Comparison of ENCODE assay signal across 17 mouse cellular contexts in the genomic region with DNA sequence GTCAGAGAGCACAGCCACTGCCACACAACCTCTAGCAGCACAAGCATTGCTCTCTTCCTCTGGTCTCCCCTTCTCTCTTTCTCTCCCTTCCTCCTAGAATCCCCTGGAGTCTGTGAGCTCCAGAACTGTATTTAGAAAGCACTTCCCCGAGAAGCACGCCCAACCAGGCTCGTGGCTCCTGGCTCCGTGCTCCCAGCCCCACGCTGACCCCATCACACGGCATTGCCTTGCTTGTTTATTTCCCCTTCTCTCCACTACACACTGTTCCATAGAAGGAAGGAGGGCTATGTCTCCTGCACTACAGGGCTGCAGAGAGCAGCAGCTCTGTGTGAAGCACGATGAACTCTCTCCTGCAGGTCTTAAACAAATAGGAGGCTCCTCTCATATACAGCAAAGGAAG. TPM values are rescaled to one million over a fixed set of nuclear protein-coding genes. Genes with fewer than 3 reads are reported as not detected.
A peak's percentile ranks its signal among the peaks of the same experiment; 100 is the strongest.
DNase-seq lines count a peak whose midpoint lies in the region; ATAC-seq and TF ChIP-seq lines count a peak whose summit lies in the region.
"Had no signal": no experiment of that assay in that cellular context is flagged by ENCODE, and none has a peak within 500 bp of the region (broad histone marks: within the 10 kb centered on the region; RNA-seq: fewer than 3 reads in every experiment).

No protein-coding gene starts in this region.

- ATAC-seq in kidney, embryonic 14.5 days (ENCODE audit: low FRiP score, low TSS enrichment): no peak
- no peak for ATAC-seq in heart, embryonic 16.5 days (replicated peaks; ENCODE audit: extremely low read depth, insufficient read depth, low FRiP score)
- ATAC-seq: midbrain, embryonic 16.5 days had no signal

- H3K36me3 ChIP-seq in kidney, embryonic 14.5 days (ENCODE audit: control insufficient read depth, insufficient read depth, low read length): peaks cover 10% of the 10 kb centered on the region; the same call in 1 of the 2 replicates
- 0 out of 2 replicates have a peak, but pooled peaks cover 2% of the 10 kb centered on the region for H3K36me3 ChIP-seq in heart, embryonic 16.5 days (ENCODE audit: control insufficient read depth, insufficient read depth)
- 0 out of 2 replicates have a peak, but pooled peaks cover 5% of the 10 kb centered on the region for H3K36me3 ChIP-seq in small intestine, adult 2 months (ENCODE audit: control insufficient read depth, insufficient read depth, low read length)

- H3K27me3 ChIP-seq in kidney, embryonic 14.5 days (ENCODE audit: control insufficient read depth, insufficient read depth, low read length): no peaks in the 10 kb centered on the region
- no peaks in the 10 kb centered on the region for H3K27me3 ChIP-seq in heart, embryonic 16.5 days (ENCODE audit: control insufficient read depth, insufficient read depth, low read length)
- H3K27me3 ChIP-seq in small intestine, adult 2 months (ENCODE audit: control insufficient read depth, insufficient read depth, low read length): no peaks in the 10 kb centered on the region
- H3K27me3 ChIP-seq: hindbrain, embryonic 15.5 days; limb, embryonic 13.5 days; neural tube, embryonic 13.5 days had no signal

- no peak overlapping the region for H3K9ac ChIP-seq in kidney, embryonic 14.5 days (ENCODE audit: low read depth, low read length)
- H3K9ac ChIP-seq in heart, embryonic 16.5 days (ENCODE audit: low read length): peak overlapping the region; percentile 35
- H3K9ac ChIP-seq: hindbrain, embryonic 15.5 days; limb, embryonic 13.5 days; neural tube, embryonic 13.5 days had no signal

- 78% methylated on average over 7 of the region's 7 CpGs for WGBS in kidney, embryonic 14.5 days
- WGBS in heart, embryonic 16.5 days: 44% methylated on average over 7 of the region's 7 CpGs
- 73% methylated on average over 7 of the region's 7 CpGs for WGBS in small intestine, adult 2 months

- no peak for TF ChIP-seq CTCF in small intestine, adult 2 months (IDR thresholded peaks at IDR 0.05; ENCODE audit: extremely low read depth, insufficient read length, insufficient replicate concordance, low read depth, low read length)

- DNase-seq in kidney, postnatal 4 days: peak; percentile 27 to 49
- peak; percentile 47 for DNase-seq in gastrocnemius, postnatal 25 days
- DNase-seq in adrenal gland, postnatal 10 days: no peak
- no peak for DNase-seq in right cerebral cortex, postnatal 10 days (ENCODE audit: low spot score in 2 of 2)
- no peak for DNase-seq in cerebellum, adult 9-10 months
- DNase-seq: cerebellum, postnatal 25 days; kidney, postnatal 25 days; layer of hippocampus, postnatal 36 days; right cerebral cortex, postnatal 14 days; thymus, postnatal 4 days had no signal

- no peaks in the 10 kb centered on the region for H3K4me1 ChIP-seq in kidney, embryonic 14.5 days (ENCODE audit: control insufficient read depth, insufficient read depth, low read length)
- H3K4me1 ChIP-seq in heart, embryonic 16.5 days (ENCODE audit: control insufficient read depth, insufficient read depth, low read length): peaks cover 33% of the 10 kb centered on the region
- H3K4me1 ChIP-seq in small intestine, adult 2 months (ENCODE audit: control insufficient read depth, insufficient read depth, insufficient read length, low read length): no peaks in the 10 kb centered on the region
- H3K4me1 ChIP-seq: hindbrain, embryonic 15.5 days; limb, embryonic 13.5 days; neural tube, embryonic 13.5 days had no signal

- H3K9me3 ChIP-seq in kidney, embryonic 14.5 days (ENCODE audit: control insufficient read depth, low read length): no peaks in the 10 kb centered on the region
- H3K9me3 ChIP-seq in heart, embryonic 16.5 days (replicated peaks; ENCODE audit: control insufficient read depth, low read length): no peaks in the 10 kb centered on the region
- H3K9me3 ChIP-seq: hindbrain, embryonic 15.5 days; limb, embryonic 13.5 days; neural tube, embryonic 13.5 days had no signal

- no peak overlapping the region for H3K4me3 ChIP-seq in kidney, embryonic 14.5 days (ENCODE audit: low read length)
- H3K4me3 ChIP-seq in heart, embryonic 16.5 days (ENCODE audit: low read length): no peak overlapping the region
- H3K4me3 ChIP-seq in small intestine, adult 2 months (ENCODE audit: low read depth, low read length): no peak overlapping the region
- H3K4me3 ChIP-seq: hindbrain, embryonic 15.5 days; limb, embryonic 13.5 days; neural tube, embryonic 13.5 days had no signal

- no peak overlapping the region for H3K4me2 ChIP-seq in kidney, embryonic 14.5 days (replicated peaks; ENCODE audit: low read depth, low read length)
- H3K4me2 ChIP-seq in heart, embryonic 16.5 days (ENCODE audit: low read depth, low read length): peak overlapping the region; percentile 23
- H3K4me2 ChIP-seq: hindbrain, embryonic 15.5 days; limb, embryonic 13.5 days; neural tube, embryonic 13.5 days had no signal

- no peak for TF ChIP-seq POLR2A in small intestine, adult 2 months (IDR thresholded peaks at IDR 0.05; ENCODE audit: low read depth, low read length)

- no peak overlapping the region for H3K27ac ChIP-seq in kidney, embryonic 14.5 days (ENCODE audit: low read depth, low read length)
- peak overlapping the region; percentile 80 for H3K27ac ChIP-seq in heart, embryonic 16.5 days (ENCODE audit: low read length)
- peak overlapping the region; percentile 76 for H3K27ac ChIP-seq in small intestine, adult 2 months (ENCODE audit: insufficient read depth, low read depth, low read length)
- H3K27ac ChIP-seq: hindbrain, embryonic 15.5 days; limb, embryonic 13.5 days; neural tube, embryonic 13.5 days had no signal

RNA-seq across cellular contexts. Expression of gene Map1lc3a, which starts 8.6 kb away (rescaled TPM):
- 135 and 136 TPM in 2 replicates for polyA plus RNA-seq in kidney, embryonic 14.5 days (2014; fragmentation: Nextera tagmentation; extraction: Ambion mirVana)
- total RNA-seq in gastrocnemius, postnatal 25 days (2021): 100 to 1,000 TPM; 243 to 291 TPM
- polyA plus RNA-seq in heart, embryonic 16.5 days (2015; fragmentation: Nextera tagmentation; extraction: Ambion mirVana): 427 and 460 TPM in 2 replicates
- 85.8 and 215 TPM in 2 replicates for polyA plus RNA-seq in small intestine, adult 2 months (2012; rRNA removed)
- total RNA-seq in adrenal gland, postnatal 10 days (2021): 100 to 1,000 TPM; 421 to 505 TPM

RNA-seq across cellular contexts. Expression of gene Dynlrb1, which starts 48.3 kb away (rescaled TPM):
- 431 and 544 TPM in 2 replicates for polyA plus RNA-seq in kidney, embryonic 14.5 days (2014; fragmentation: Nextera tagmentation; extraction: Ambion mirVana)
- 100 to 1,000 TPM in 1 of 2 experiments, 10 to 100 TPM in 1; 94.6 to 115 TPM for total RNA-seq in gastrocnemius, postnatal 25 days (2021)
- polyA plus RNA-seq in heart, embryonic 16.5 days (2015; fragmentation: Nextera tagmentation; extraction: Ambion mirVana): 401 and 410 TPM in 2 replicates
- polyA plus RNA-seq in small intestine, adult 2 months (2012; rRNA removed): 55.3 and 99.3 TPM in 2 replicates
- total RNA-seq in adrenal gland, postnatal 10 days (2021): 100 to 1,000 TPM; 259 to 263 TPM

Comparison
In these comparisons a context has a peak if more than half of its experiments do, and no peak if none do; other contexts are left out.
1. DNase-seq: peak in kidney, postnatal 4 days (2 of 2) and gastrocnemius, postnatal 25 days (single experiment); none in adrenal gland, postnatal 10 days (single experiment), right cerebral cortex, postnatal 10 days (0 of 2) and cerebellum, adult 9-10 months (single experiment).